In the genomic region with DNA sequence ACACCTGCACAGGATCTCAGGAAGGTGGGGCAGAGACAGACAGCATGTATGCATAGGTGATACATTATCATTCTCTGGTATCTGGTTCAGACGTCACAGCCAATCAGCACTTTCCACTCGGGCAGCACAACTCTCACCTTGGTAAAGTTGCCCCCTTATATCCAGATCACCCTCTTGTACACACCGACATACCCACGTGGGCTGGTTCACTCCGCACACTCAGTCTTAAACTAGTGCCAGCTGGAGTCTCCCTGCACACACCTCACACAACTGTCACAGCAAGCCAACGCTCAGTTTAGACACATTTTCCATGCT, we compare ENCODE assay signal across 8 mouse cellular contexts. TPM values are rescaled to one million over a fixed set of nuclear protein-coding genes. Genes with fewer than 3 reads are reported as not detected.
DNase-seq lines count a peak whose midpoint lies in the region; ATAC-seq and TF ChIP-seq lines count a peak whose summit lies in the region.

No protein-coding gene starts in this region.

- WGBS in embryonic facial prominence, embryonic 12.5 days: 21% methylated on average over 6 of the region's 6 CpGs
- WGBS in hindbrain, postnatal 0 days: 19% methylated on average over 6 of the region's 6 CpGs
- WGBS in midbrain, embryonic 16.5 days: 36% methylated on average over 6 of the region's 6 CpGs

- DNase-seq in layer of hippocampus, adult 11-12 months (ENCODE audit: low spot score): peak; percentile 45
- no peak for DNase-seq in layer of hippocampus, postnatal 25 days (ENCODE audit: extremely low spot score in 1 of 2, low spot score in 1 of 2)
- no peak for DNase-seq in hindbrain, postnatal 0 days (ENCODE audit: low spot score)
- no peak for DNase-seq in embryo, embryonic 11 days
- no peak for DNase-seq in frontal cortex, postnatal 25 days (ENCODE audit: low spot score in 2 of 2)
- DNase-seq in kidney, adult 9 months: no peak

- H3K4me3 ChIP-seq in embryonic facial prominence, embryonic 12.5 days: peak overlapping the region; percentile 48
- peak overlapping the region; percentile 46 for H3K4me3 ChIP-seq in hindbrain, postnatal 0 days (ENCODE audit: low read length)
- peak overlapping the region; percentile 45 for H3K4me3 ChIP-seq in midbrain, embryonic 16.5 days (ENCODE audit: low read depth, low read length)

- 0 out of 2 replicates have a peak, but pooled peaks have one; percentile 30 for ATAC-seq in embryonic facial prominence, embryonic 12.5 days (ENCODE audit: insufficient number of reproducible peaks, insufficient read depth, low FRiP score, low TSS enrichment)
- ATAC-seq in hindbrain, postnatal 0 days: peak; percentile 18; the same call in 1 of the 2 replicates
- no peak for ATAC-seq in midbrain, embryonic 16.5 days

- peak overlapping the region; percentile 74; the same call in 1 of the 2 replicates for H3K27ac ChIP-seq in embryonic facial prominence, embryonic 12.5 days
- H3K27ac ChIP-seq in hindbrain, postnatal 0 days: no peak overlapping the region; the same call in 1 of the 2 replicates
- no peak overlapping the region for H3K27ac ChIP-seq in midbrain, embryonic 16.5 days (ENCODE audit: low read length)

- H3K27me3 ChIP-seq in embryonic facial prominence, embryonic 12.5 days: no peaks in the 10 kb centered on the region
- H3K27me3 ChIP-seq in hindbrain, postnatal 0 days (ENCODE audit: insufficient read depth, low read length): no peaks in the 10 kb centered on the region
- no peaks in the 10 kb centered on the region for H3K27me3 ChIP-seq in midbrain, embryonic 16.5 days (ENCODE audit: control insufficient read depth, insufficient read depth, low read depth, low read length)

- H3K4me2 ChIP-seq in embryonic facial prominence, embryonic 12.5 days (replicated peaks): peak overlapping the region; percentile 94
- peak overlapping the region; percentile 86 for H3K4me2 ChIP-seq in hindbrain, postnatal 0 days (ENCODE audit: low read depth, low read length)
- peak overlapping the region; percentile 94 for H3K4me2 ChIP-seq in midbrain, embryonic 16.5 days (ENCODE audit: low read length)

- H3K9me3 ChIP-seq in embryonic facial prominence, embryonic 12.5 days: no peaks in the 10 kb centered on the region
- H3K9me3 ChIP-seq in hindbrain, postnatal 0 days (ENCODE audit: low read length): no peaks in the 10 kb centered on the region
- no peaks in the 10 kb centered on the region for H3K9me3 ChIP-seq in midbrain, embryonic 16.5 days (replicated peaks; ENCODE audit: control insufficient read depth, low read length, poor library complexity, severe bottlenecking)

- no peak for TF ChIP-seq CTCF in hindbrain, postnatal 0 days (IDR thresholded peaks at IDR 0.05; ENCODE audit: low read depth)

- H3K36me3 ChIP-seq in embryonic facial prominence, embryonic 12.5 days: no peaks in the 10 kb centered on the region
- no peaks in the 10 kb centered on the region for H3K36me3 ChIP-seq in hindbrain, postnatal 0 days (ENCODE audit: insufficient read depth, low read length)
- no peaks in the 10 kb centered on the region for H3K36me3 ChIP-seq in midbrain, embryonic 16.5 days (ENCODE audit: control insufficient read depth, insufficient read depth, low read length)

- H3K9ac ChIP-seq in embryonic facial prominence, embryonic 12.5 days: peak overlapping the region; percentile 81; the same call in 1 of the 2 replicates
- peak overlapping the region; percentile 69 for H3K9ac ChIP-seq in hindbrain, postnatal 0 days (replicated peaks; ENCODE audit: low read length)
- peak overlapping the region; percentile 79 for H3K9ac ChIP-seq in midbrain, embryonic 16.5 days (ENCODE audit: low read depth, low read length)

- H3K4me1 ChIP-seq in embryonic facial prominence, embryonic 12.5 days: peaks cover 12% of the 10 kb centered on the region
- no peaks in the 10 kb centered on the region; the same call in 1 of the 2 replicates for H3K4me1 ChIP-seq in hindbrain, postnatal 0 days (ENCODE audit: insufficient read depth, low read length)
- H3K4me1 ChIP-seq in midbrain, embryonic 16.5 days (ENCODE audit: control insufficient read depth, insufficient read depth, low read length): peaks cover 14% of the 10 kb centered on the region

RNA-seq across cellular contexts. Expression of gene Tnfsf12, which starts 0.6 kb away (rescaled TPM):
- total RNA-seq in layer of hippocampus, postnatal 25 days (2021): 1 to 10 TPM; 7.3 to 8.6 TPM
- polyA plus RNA-seq in embryonic facial prominence, embryonic 12.5 days (2016; fragmentation: Nextera tagmentation; extraction: Ambion mirVana): 3.1 and 3.9 TPM in 2 replicates
- total RNA-seq in hindbrain, postnatal 0 days (2014; rRNA removed): 3.1 and 7.1 TPM in 2 replicates
- polyA plus RNA-seq in hindbrain, postnatal 0 days (2015; fragmentation: Nextera tagmentation; extraction: Ambion mirVana): 5.0 and 6.0 TPM in 2 replicates
- 2.3 and 3.0 TPM in 2 replicates for polyA plus RNA-seq in midbrain, embryonic 16.5 days (2015; fragmentation: Nextera tagmentation; extraction: Ambion mirVana)

RNA-seq across cellular contexts. Expression of gene Tnfsfm13, which starts 0.9 kb away (rescaled TPM):
- total RNA-seq in layer of hippocampus, postnatal 25 days (2021): 1 to 10 TPM; 1.3 to 1.4 TPM
- polyA plus RNA-seq in embryonic facial prominence, embryonic 12.5 days (2016; fragmentation: Nextera tagmentation; extraction: Ambion mirVana): 2.5 and 3.5 TPM in 2 replicates
- total RNA-seq in hindbrain, postnatal 0 days (2014; rRNA removed): 0.94 and 4.6 TPM in 2 replicates
- 2.0 and 2.8 TPM in 2 replicates for polyA plus RNA-seq in hindbrain, postnatal 0 days (2015; fragmentation: Nextera tagmentation; extraction: Ambion mirVana)
- 0.60 and 0.87 TPM in 2 replicates for polyA plus RNA-seq in midbrain, embryonic 16.5 days (2015; fragmentation: Nextera tagmentation; extraction: Ambion mirVana)

RNA-seq across cellular contexts. Expression of gene Tnfsf13, which starts 9.4 kb away (rescaled TPM):
- 1 to 10 TPM; 1.2 to 1.3 TPM for total RNA-seq in layer of hippocampus, postnatal 25 days (2021)
- polyA plus RNA-seq in embryonic facial prominence, embryonic 12.5 days (2016; fragmentation: Nextera tagmentation; extraction: Ambion mirVana): 0.50 TPM in 2 replicates
- 0.14 and 1.8 TPM in 2 replicates for total RNA-seq in hindbrain, postnatal 0 days (2014; rRNA removed)
- 0.76 and 0.98 TPM in 2 replicates for polyA plus RNA-seq in hindbrain, postnatal 0 days (2015; fragmentation: Nextera tagmentation; extraction: Ambion mirVana)
- 0.53 and 0.66 TPM in 2 replicates for polyA plus RNA-seq in midbrain, embryonic 16.5 days (2015; fragmentation: Nextera tagmentation; extraction: Ambion mirVana)

RNA-seq across cellular contexts. Expression of gene Senp3, which starts 13.1 kb away (rescaled TPM):
- 100 to 1,000 TPM in 1 of 2 experiments, 10 to 100 TPM in 1; 94.3 to 109 TPM for total RNA-seq in layer of hippocampus, postnatal 25 days (2021)
- polyA plus RNA-seq in embryonic facial prominence, embryonic 12.5 days (2016; fragmentation: Nextera tagmentation; extraction: Ambion mirVana): 134 and 147 TPM in 2 replicates
- 68.6 and 90.4 TPM in 2 replicates for total RNA-seq in hindbrain, postnatal 0 days (2014; rRNA removed)
- 69.2 and 69.3 TPM in 2 replicates for polyA plus RNA-seq in hindbrain, postnatal 0 days (2015; fragmentation: Nextera tagmentation; extraction: Ambion mirVana)
- 94.0 and 98.5 TPM in 2 replicates for polyA plus RNA-seq in midbrain, embryonic 16.5 days (2015; fragmentation: Nextera tagmentation; extraction: Ambion mirVana)

RNA-seq across cellular contexts. Expression of gene Eif4a1, which starts 22.8 kb away (rescaled TPM):
- total RNA-seq in layer of hippocampus, postnatal 25 days (2021): 100 to 1,000 TPM; 369 to 381 TPM
- 561 and 632 TPM in 2 replicates for polyA plus RNA-seq in embryonic facial prominence, embryonic 12.5 days (2016; fragmentation: Nextera tagmentation; extraction: Ambion mirVana)
- 696 and 745 TPM in 2 replicates for total RNA-seq in hindbrain, postnatal 0 days (2014; rRNA removed)
- polyA plus RNA-seq in hindbrain, postnatal 0 days (2015; fragmentation: Nextera tagmentation; extraction: Ambion mirVana): 427 and 463 TPM in 2 replicates
- 477 and 496 TPM in 2 replicates for polyA plus RNA-seq in midbrain, embryonic 16.5 days (2015; fragmentation: Nextera tagmentation; extraction: Ambion mirVana)
